Mouse (Mus musculus): ENCODE data around the gene Zbtb12. TPM values are rescaled to one million over a fixed set of nuclear protein-coding genes. Genes with fewer than 3 reads are reported as not detected.
A peak's percentile ranks its signal among the peaks of the same experiment; 100 is the strongest.

Zbtb12 gene
- polyA plus RNA-seq, 1 experiment from 2014 or later: 33.5 TPM

DNA sequence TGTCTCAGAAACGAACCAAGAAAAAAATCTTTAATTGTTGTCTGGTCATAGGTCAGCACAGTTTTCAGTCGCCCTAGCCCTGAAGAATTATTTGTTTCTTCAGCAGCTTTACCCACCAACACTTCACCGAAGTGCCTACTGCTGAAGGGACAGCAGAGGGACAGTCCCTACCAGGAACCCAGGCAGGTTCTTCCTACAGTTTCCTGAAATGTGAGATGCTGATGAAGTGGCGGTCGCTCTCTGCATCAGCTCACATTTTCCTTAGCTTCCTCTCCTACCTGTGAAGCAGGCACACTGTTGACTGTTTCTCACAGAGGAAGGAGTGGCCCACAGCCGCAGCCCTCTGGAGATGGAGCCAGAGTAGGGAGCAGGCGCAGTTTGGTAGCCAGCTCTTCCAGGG is 13.3 kb upstream of the Zbtb12 start:
- ChIA-PET POLR2A (no interaction called here), CTCF (interaction anchor here (1.0 kb wide), 1 partner anchor 14 kb away, joined by 3 read pairs; the partner anchor contains the start of gene Zbtb12)
- in situ Hi-C loops (cut with MboI; ENCODE audit: low pct_unique_long_range_greater_than_20kb): no loop called here
- DNase-seq (ENCODE audit: low read depth, low spot score): no peak
- TF ChIP-seq CTCF (IDR thresholded peaks at IDR 0.05): no peak
- no peaks in the 10 kb centered on the region for H3K27me3 ChIP-seq
- no peak for ATAC-seq

DNA sequence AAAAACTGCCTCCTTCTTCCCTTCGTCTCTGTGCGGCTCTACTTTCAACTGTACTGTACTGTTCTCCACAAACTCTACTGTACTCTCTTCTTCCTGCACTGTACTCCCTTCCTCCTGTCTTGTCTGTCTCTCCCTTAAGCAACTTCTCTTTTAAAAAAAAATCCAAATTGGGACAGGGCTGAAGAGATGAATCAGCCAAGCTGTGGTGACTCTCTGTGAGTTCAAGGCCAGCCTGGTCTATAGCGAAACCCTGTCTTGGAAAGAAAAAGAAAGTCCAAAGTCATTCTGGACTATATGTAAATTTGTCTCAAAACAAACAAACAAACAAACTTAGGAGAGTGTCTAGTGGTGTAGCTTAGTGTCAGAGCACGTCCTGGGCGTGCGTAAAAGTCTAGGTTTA is 5.0 kb upstream of the Zbtb12 start:
- in situ Hi-C loops (cut with MboI; ENCODE audit: low pct_unique_long_range_greater_than_20kb): no loop called here
- DNase-seq (ENCODE audit: low read depth, low spot score) (no peak), ATAC-seq (no peak)
- TF ChIP-seq CTCF (IDR thresholded peaks at IDR 0.05): no peak
- POLR2A ChIA-PET: no interaction called here
- CTCF ChIA-PET: no interaction called here
- H3K27me3 ChIP-seq: no peaks in the 10 kb centered on the region

DNA sequence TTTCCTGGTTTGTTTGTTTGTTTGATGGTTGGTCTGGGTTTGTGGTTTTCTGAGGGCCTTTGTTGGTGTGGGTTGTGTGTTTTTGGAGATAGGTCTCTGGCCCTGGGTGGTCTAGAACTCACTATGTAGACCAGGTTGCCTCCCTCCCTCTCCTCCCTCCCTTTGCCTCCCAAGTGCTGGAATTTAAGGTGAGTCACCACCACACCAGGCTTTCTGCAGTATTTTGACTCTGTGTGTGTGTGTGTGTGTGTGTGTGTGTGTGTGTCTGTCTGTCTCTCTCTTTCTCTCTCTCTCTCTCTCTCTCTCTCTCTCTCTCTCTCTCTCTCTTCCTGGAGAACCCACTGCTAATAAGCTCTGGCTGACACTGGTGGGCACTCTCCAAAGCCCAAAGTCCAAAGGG is 1.9 kb downstream of the Zbtb12 start:
- in situ Hi-C loops (cut with MboI; ENCODE audit: low pct_unique_long_range_greater_than_20kb): no loop called here
- ChIA-PET POLR2A (interaction anchor here (0.7 to 1.1 kb wide), 3 partner anchors 11 to 157 kb away, joined by 3 to 4 read pairs (median 4); no protein-coding TSS in a partner anchor), CTCF (interaction anchor here (1.2 kb wide), 1 partner anchor 9 kb away, joined by 3 read pairs; no protein-coding TSS in a partner anchor)
- no peak for ATAC-seq
- H3K27me3 ChIP-seq: no peaks in the 10 kb centered on the region
- no peak for DNase-seq (ENCODE audit: low read depth, low spot score)
- no peak for TF ChIP-seq CTCF (IDR thresholded peaks at IDR 0.05)

DNA sequence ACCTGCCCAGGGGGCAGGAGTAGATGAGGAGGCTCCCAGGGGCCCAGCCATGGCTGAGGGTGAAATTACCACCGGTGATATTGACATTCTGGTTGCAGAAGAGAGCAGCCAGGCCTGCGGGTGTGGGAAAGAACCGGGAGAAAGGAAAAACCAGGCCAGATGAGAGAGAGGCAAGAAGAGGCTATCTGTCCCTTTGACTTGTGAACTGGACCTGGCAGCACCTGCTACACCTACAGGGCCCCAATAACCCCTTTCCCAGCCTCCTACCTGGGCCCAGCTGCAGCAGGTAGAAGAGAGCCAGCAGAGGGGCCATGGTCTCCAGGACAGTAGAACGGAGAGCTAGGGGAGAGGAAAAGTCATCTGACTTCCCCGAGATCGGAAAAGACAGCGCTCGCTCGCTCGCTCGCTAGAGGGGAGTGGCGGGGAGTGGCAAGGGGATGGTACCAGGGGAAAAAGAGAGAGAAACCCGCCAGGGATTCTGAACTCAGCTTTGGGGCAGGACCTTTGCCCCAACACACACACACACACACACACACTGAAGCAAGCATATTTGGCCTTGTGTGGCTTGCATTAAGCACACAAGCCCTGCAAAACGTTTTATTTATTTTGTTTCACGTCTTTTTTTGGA is 2.5 kb downstream of the Zbtb12 start, which contains the start of gene Gm20547:
Gene Gm20547 (minus strand): TSS at position 360 of the 628 bp plus-strand sequence.
- TF ChIP-seq CTCF (IDR thresholded peaks at IDR 0.05): no peak
- in situ Hi-C loops (cut with MboI; ENCODE audit: low pct_unique_long_range_greater_than_20kb): no loop called here
- DNase-seq (ENCODE audit: low read depth, low spot score): no peak
- POLR2A ChIA-PET: interaction anchor here (0.7 to 1.1 kb wide), 2 partner anchors 12 to 16 kb away, joined by 3 to 4 read pairs; no protein-coding TSS in a partner anchor
- no peaks in the 10 kb centered on the region for H3K27me3 ChIP-seq
- no peak for ATAC-seq
- CTCF ChIA-PET: interaction anchor here (2.2 kb wide), 1 partner anchor 25 kb away, joined by 5 read pairs; no protein-coding TSS in a partner anchor

DNA sequence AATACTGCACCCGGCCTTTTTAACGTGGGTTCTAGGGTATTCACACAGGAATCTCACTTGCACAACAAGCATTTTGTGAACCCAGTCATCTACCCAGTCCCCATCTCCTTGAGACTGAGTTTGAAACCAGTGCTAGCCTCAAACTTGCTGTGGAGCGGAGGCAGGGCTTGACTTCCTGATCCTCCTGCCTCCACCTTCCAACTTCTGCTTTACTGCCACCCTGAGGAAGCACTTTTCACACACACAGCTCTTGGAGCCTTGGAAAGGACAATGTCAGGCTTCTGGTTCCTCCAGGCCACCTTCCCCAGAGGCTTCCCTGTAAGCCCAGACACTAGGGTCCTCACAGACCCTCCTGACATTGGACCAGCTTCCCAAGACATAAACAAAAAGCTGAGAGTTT is 4.0 kb downstream of the Zbtb12 start:
- in situ Hi-C loops (cut with MboI; ENCODE audit: low pct_unique_long_range_greater_than_20kb): no loop called here
- no peak for TF ChIP-seq CTCF (IDR thresholded peaks at IDR 0.05)
- no peaks in the 10 kb centered on the region for H3K27me3 ChIP-seq
- ChIA-PET CTCF (interaction anchor here (0.9 to 2.2 kb wide), 3 partner anchors 27 to 41 kb away, joined by 3 to 5 read pairs (median 4); no protein-coding TSS in a partner anchor), POLR2A (no interaction called here)
- ATAC-seq (peak; percentile 49), DNase-seq (ENCODE audit: low read depth, low spot score) (no peak)

DNA sequence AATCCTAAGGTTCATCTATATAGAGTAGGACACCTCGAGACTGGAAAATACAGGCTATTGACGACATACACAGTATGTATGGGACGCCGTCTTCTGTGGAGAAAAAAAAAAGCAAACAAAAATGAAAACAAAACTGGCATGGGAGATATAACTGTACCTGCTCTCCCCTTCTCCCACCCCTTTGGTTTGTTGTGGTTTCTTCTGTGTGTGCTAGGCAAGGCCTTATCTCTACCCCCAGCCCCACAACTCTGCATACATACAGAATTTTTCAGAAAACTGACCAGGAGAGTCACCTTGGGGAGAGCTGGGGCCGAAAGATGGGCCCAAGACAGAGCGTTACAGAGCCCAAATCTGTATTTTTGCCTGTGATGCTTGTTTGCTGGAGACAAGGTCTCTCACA is 5.4 kb downstream of the Zbtb12 start:
- POLR2A ChIA-PET: interaction anchor here (1.0 kb wide), 1 partner anchor 9 kb away, joined by 4 read pairs; no protein-coding TSS in a partner anchor
- no peak for DNase-seq (ENCODE audit: low read depth, low spot score)
- no peak for TF ChIP-seq CTCF (IDR thresholded peaks at IDR 0.05)
- no peaks in the 10 kb centered on the region for H3K27me3 ChIP-seq
- in situ Hi-C loops (cut with MboI; ENCODE audit: low pct_unique_long_range_greater_than_20kb): no loop called here
- CTCF ChIA-PET: interaction anchor here (1.9 kb wide), 1 partner anchor 29 kb away, joined by 6 read pairs; no protein-coding TSS in a partner anchor
- no peak for ATAC-seq

DNA sequence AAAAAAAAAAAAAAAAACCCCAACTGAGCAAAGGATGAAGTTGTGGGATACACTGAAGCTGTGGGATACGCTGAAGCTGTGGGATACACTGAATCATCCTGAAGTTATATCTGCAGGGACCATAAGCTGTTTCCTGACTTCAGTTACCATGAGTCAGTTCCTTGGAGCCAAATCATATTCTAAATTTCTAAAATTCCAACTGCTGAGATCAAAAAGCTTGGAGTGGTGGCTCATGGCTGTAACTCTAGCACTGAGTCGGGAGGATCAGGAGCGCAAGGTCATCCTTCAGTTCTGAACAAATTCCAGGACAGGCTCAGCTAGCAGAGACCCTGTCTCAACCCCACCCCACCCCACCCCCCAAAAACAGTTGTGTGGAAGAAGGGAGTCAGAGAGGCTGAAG is 6.3 kb downstream of the Zbtb12 start:
- ChIA-PET POLR2A (interaction anchor here (0.6 kb wide), 1 partner anchor 17 kb away, joined by 4 read pairs; no protein-coding TSS in a partner anchor), CTCF (interaction anchor here (1.9 kb wide), 1 partner anchor 30 kb away, joined by 6 read pairs; no protein-coding TSS in a partner anchor)
- ATAC-seq (peak; percentile 31), DNase-seq (ENCODE audit: low read depth, low spot score) (no peak)
- no peak for TF ChIP-seq CTCF (IDR thresholded peaks at IDR 0.05)
- in situ Hi-C loops (cut with MboI; ENCODE audit: low pct_unique_long_range_greater_than_20kb): no loop called here
- no peaks in the 10 kb centered on the region for H3K27me3 ChIP-seq

DNA sequence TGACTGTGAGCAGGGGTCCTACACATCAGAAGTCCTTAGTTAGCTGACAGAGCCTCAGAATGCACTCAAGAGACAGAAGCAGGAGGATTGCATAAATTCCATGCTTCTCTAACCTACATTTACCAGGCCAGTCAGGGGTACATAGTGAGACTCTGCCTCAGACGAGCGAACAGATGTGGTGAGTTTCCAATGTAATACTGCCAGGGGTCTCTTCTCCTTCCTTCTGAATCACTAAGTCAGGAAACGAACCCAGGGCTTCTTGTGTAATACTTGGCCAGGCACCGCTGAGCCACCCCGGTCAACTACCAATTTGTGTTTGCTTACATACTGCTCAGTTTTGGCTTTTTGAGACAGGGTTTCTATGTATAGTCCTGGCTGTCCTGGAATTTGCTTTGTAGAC is 8.7 kb downstream of the Zbtb12 start:
- ChIA-PET CTCF (no interaction called here), POLR2A (no interaction called here)
- H3K27me3 ChIP-seq: no peaks in the 10 kb centered on the region
- DNase-seq (ENCODE audit: low read depth, low spot score) (no peak), ATAC-seq (no peak)
- TF ChIP-seq CTCF (IDR thresholded peaks at IDR 0.05): no peak
- in situ Hi-C loops (cut with MboI; ENCODE audit: low pct_unique_long_range_greater_than_20kb): no loop called here

DNA sequence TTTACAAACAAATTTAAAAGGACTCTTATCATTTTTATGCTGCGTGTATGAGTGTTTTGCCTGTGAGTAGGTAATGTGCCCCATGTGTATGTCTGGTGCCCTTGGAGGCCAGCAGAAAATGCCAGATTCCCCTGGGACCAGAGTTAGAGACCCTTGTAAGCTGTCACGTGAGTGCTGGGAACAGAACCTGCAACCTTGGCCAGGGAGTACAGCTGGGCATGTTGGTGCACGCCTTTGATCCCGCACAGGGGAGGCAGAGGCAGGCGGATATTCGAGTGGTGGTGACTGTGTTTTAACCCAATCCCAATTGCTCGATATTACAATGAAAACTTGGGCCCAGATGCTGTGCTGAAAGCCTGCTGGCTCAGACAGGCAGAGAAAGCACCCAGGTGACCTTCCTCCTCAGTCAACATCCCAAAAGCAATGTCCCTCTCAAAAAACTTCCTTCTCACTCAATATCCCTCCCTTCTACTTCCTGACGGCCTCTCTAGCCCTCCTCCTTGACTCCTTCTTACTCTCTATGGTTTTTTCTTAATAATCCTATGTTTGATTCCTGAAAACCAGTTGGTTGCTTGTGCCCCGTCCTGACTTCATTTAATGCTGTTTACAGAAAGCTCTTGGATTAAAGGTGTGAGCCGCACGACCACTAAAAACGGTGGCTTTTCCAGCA is 10.9 kb downstream of the Zbtb12 start:
- DNase-seq (ENCODE audit: low read depth, low spot score) (no peak), ATAC-seq (no peak)
- TF ChIP-seq CTCF (IDR thresholded peaks at IDR 0.05): no peak
- in situ Hi-C loops (cut with MboI; ENCODE audit: low pct_unique_long_range_greater_than_20kb): loop anchor here (5.0 kb wide), 1 partner anchor 33 kb away; no protein-coding TSS in a partner anchor
- CTCF ChIA-PET: no interaction called here
- no peaks in the 10 kb centered on the region for H3K27me3 ChIP-seq
- POLR2A ChIA-PET: no interaction called here

DNA sequence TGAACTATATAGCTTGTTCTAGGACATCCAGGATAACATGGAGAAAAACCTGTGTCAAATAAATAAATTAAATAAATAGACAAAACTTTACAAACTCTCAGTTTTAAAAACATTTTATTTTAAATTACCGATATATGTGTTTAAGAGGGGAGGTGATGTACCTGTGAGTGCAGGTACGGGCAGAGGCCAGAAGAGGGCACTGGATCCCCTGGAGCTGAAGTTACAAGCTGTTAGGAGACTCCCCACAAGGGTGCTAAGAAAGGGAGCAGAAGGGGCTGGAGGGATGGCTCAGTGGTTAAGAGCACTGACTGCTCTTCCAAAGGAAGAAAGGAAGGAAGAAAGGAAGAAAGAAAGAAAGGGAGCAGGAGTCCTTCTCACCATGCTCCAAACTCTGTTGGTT is 12.1 kb downstream of the Zbtb12 start:
- ChIA-PET CTCF (interaction anchor here (0.9 kb wide), 1 partner anchor 35 kb away, joined by 4 read pairs; no protein-coding TSS in a partner anchor), POLR2A (interaction anchor here (0.6 kb wide), 1 partner anchor 34 kb away, joined by 3 read pairs; no protein-coding TSS in a partner anchor)
- no peak for TF ChIP-seq CTCF (IDR thresholded peaks at IDR 0.05)
- ATAC-seq (no peak), DNase-seq (ENCODE audit: low read depth, low spot score) (no peak)
- in situ Hi-C loops (cut with MboI; ENCODE audit: low pct_unique_long_range_greater_than_20kb): loop anchor here (5.0 kb wide), 1 partner anchor 34 kb away; no protein-coding TSS in a partner anchor
- no peaks in the 10 kb centered on the region for H3K27me3 ChIP-seq

Data from Patski (cell line).